Mouse (Mus musculus): ENCODE measurements around the gene Plagl2.

Plagl2 gene

DNA sequence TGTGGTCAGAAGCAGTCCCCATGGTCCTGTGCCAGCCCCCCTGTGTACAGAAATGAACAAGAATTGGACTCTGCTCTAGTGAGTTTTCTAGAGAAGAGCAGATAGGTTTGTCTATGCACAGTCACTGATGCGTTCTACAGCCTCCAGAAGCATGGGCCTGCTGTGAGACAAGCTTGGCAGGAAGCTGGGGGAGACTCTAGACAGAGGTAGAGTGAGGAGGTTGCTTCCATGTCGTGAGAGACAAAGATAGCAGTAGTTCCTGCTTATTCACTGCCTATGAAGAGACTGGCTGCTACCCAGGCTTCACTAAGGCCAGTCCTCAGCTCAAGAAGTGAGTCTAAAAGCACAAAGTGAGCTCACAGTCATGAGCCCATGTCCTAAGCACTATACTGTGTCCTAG, 50.0 kb downstream of the Plagl2 start:
- DNase-seq (ENCODE audit: low read depth), result no peak

DNA sequence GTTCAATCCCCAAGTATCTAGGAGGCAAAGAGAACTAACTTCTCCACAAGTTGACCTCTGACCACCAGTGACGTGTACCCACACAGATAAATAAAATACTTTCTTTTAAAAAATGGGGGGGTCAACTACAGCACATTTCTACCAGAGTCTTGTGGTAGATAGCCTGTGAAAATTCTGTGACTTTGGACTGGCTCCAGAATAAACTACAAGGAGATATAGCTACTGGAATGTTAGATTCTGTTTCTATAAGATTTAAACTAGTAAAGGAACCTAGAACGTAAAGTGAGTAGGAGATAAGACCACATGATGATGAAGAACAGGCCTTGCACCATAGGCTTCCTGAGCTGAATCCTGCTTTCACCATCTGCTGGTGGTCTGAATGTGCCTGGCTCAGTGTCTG, 53.4 kb downstream of the Plagl2 start:
- no peak for DNase-seq (ENCODE audit: low read depth)

DNA sequence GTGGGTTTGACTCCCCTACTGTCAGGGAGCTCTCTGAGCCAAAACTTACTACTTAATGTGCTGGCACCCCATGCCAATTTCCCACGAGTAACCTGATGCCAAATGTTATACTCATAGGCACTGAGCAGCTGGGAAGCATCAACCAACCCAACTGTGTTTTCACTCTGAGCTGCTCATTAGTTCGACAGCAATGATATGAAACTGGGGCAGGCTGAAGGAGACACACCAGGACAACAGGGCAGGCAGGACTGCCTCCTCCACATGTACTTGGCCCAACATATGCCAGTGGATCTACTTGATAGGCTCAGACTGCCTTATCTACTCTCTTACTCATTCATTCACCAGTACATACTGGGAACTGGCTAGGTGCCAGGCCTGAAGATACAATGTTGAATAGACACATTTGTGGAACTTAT, 55.0 kb downstream of the Plagl2 start:
- DNase-seq (ENCODE audit: low read depth), result no peak

DNA sequence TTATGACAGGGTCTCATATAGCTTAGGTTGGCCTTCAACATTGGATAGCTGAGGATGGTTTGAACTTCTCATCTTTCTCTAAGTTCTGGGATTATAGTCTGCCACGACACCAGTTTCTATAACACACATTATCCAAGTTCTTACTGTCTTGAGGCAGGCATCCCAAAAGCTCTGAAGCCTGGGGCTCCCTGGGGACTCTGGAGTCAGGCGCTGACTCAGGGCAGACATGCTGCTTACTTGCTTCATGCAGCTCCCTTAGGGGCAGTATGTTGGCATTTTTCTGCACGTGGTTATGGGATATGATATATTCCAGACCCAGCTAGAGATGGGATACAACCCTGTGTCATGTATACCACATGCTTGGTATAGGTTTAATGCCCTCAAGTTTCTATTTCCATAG, 61.3 kb downstream of the Plagl2 start:
- no peak for DNase-seq (ENCODE audit: low read depth)

DNA sequence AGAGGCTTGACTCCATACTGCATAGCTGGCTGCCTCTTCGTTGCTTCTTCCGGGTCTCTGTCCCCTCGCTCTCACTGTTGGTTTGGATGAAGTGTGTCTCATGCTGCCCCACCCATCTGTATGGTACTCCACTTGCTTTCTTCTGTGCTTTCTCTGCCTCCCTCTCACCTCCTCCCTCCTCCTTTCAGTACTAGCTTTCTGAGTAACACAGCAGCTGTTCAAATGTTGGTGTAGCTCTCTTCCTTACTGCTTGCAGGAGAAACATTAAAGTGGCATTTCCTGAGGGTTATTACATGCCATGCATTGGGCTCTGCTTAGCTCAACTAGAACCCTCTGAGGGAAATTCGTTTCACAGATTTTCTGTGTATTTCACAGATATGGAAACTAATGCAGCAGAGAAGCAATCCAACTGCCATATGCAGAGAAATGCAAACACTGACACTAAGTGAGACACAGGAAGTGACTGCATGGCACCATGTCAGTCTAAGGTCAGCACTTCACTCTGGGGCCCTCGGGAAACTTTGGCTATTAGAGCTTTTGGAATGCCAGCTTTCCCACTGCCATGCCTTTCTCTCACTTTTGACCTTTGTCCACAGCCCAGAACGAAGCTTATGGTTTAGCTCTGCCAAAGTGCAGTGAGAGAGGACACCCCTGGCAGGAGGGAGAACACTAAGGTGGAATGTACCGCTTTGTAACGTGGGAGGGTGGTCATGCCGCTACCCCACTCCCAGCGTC, 61.9 kb downstream of the Plagl2 start:
- no peak for DNase-seq (ENCODE audit: low read depth)
